Mouse (Mus musculus): ENCODE data around the gene Gng12. TPM values are rescaled to one million over a fixed set of nuclear protein-coding genes. Genes with fewer than 3 reads are reported as not detected.

Gene Gng12
- total RNA-seq, 2 experiments from 2014 or later, result 26.0 to 27.1 TPM

- DNase-seq, result no peak
- intact Hi-C loops (cut with DNase I), result no loop called here
Measured at GRCm38 (mm10) chr6:66984079-66984478, 87.9 kb downstream of the Gng12 start.

- intact Hi-C loops (cut with DNase I), result no loop called here
- DNase-seq, result no peak
Measured at GRCm38 (mm10) chr6:66984672-66985071, 88.5 kb downstream of the Gng12 start.

- no peak for DNase-seq
- intact Hi-C loops (cut with DNase I), result no loop called here
Measured at GRCm38 (mm10) chr6:66985500-66985899, 89.3 kb downstream of the Gng12 start.

GRCm38 (mm10) chr6:66986063-66986462 lies 89.9 kb downstream of the Gng12 start:
- no peak for DNase-seq
- intact Hi-C loops (cut with DNase I), result no loop called here

GRCm38 (mm10) chr6:66987643-66988042 lies 91.4 kb downstream of the Gng12 start:
- intact Hi-C loops (cut with DNase I), result no loop called here
- peak; percentile 48 to 63 for DNase-seq

- no peak for DNase-seq
- intact Hi-C loops (cut with DNase I), result no loop called here
Measured at GRCm38 (mm10) chr6:66988363-66988762, 92.2 kb downstream of the Gng12 start.

- intact Hi-C loops (cut with DNase I), result no loop called here
- DNase-seq, result no peak
Measured at GRCm38 (mm10) chr6:66989037-66989436, 92.8 kb downstream of the Gng12 start.

- no peak for DNase-seq
- intact Hi-C loops (cut with DNase I), result no loop called here
Measured at GRCm38 (mm10) chr6:66989518-66989917, 93.3 kb downstream of the Gng12 start.

- no peak for DNase-seq
- intact Hi-C loops (cut with DNase I), result no loop called here
Measured at GRCm38 (mm10) chr6:66992232-66992631, 96.0 kb downstream of the Gng12 start.

GRCm38 (mm10) chr6:66992786-66993185 lies 96.6 kb downstream of the Gng12 start:
- intact Hi-C loops (cut with DNase I), result no loop called here
- DNase-seq, result no peak

- no peak for DNase-seq
- intact Hi-C loops (cut with DNase I), result no loop called here
Measured at GRCm38 (mm10) chr6:66994981-66995380, 98.8 kb downstream of the Gng12 start.

- intact Hi-C loops (cut with DNase I), result no loop called here
- no peak for DNase-seq
Measured at GRCm38 (mm10) chr6:66995825-66996224, 99.6 kb downstream of the Gng12 start.

GRCm38 (mm10) chr6:66996257-66996656 lies 100.1 kb downstream of the Gng12 start:
- intact Hi-C loops (cut with DNase I), result no loop called here
- DNase-seq, result no peak

GRCm38 (mm10) chr6:66998645-66999044 lies 102.4 kb downstream of the Gng12 start:
- intact Hi-C loops (cut with DNase I), result no loop called here
- DNase-seq, result no peak

GRCm38 (mm10) chr6:66999800-67000199 lies 103.6 kb downstream of the Gng12 start:
- intact Hi-C loops (cut with DNase I), result no loop called here
- no peak for DNase-seq

- intact Hi-C loops (cut with DNase I), result no loop called here
- no peak for DNase-seq
Measured at GRCm38 (mm10) chr6:67009888-67010287, 113.7 kb downstream of the Gng12 start.

- no peak for DNase-seq
- intact Hi-C loops (cut with DNase I), result no loop called here
Measured at GRCm38 (mm10) chr6:67010370-67011216, 114.4 kb downstream of the Gng12 start.

- intact Hi-C loops (cut with DNase I), result no loop called here
- DNase-seq, result no peak
Measured at GRCm38 (mm10) chr6:67011217-67011518, 115.0 kb downstream of the Gng12 start.

GRCm38 (mm10) chr6:67013293-67013948 lies 117.2 kb downstream of the Gng12 start:
- intact Hi-C loops (cut with DNase I), result no loop called here
- no peak for DNase-seq

- DNase-seq, result no peak
- intact Hi-C loops (cut with DNase I), result no loop called here
Measured at GRCm38 (mm10) chr6:67013949-67014678, 117.9 kb downstream of the Gng12 start.

- intact Hi-C loops (cut with DNase I), result no loop called here
- no peak for DNase-seq
Measured at GRCm38 (mm10) chr6:67014679-67015075, 118.5 kb downstream of the Gng12 start.
